10 mouse cellular contexts compared by ENCODE assay signal in the genomic region with DNA sequence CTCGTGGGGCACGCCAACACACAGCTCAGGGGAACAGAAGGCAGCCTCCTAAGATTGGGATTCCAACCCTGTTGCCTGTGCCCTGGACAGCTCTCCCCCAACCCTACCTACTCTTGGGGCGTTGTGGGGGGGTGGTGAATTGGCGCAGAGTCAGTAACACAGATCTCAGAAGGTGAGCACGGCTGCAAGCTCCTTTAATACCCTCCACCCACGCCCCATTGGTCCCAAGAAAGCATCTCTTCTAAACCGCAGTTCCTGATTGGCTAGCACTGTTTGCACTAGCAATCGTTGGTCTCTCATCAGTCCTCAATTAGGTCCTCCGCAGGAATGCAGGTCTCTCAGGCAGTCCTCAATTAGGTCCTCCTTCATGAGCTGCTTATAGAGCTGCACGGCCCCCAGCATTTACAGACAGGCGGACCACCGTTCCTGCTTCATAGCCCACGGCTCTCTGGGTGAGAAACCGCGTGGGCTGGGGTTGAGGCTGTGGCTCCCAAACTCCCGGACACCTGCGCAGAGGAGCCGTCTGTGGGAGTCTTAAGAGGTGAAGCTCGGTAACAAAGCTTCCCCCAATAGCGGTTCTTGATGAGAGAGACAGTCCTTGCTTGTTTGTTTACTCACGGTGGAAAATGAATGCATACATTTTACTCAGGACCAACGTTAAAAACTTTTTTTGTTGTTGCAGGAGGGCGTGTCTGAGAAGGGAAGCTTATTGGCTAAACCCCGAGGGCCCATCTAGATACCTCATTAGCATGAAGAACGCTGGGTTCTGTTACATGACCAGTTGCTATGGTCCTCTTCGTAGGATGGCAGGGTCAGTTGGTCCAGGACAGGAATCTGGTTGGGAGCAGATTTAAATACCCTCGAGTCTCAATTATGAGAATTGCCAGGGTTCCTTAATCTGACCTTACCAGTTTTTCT. TPM values are rescaled to one million over a fixed set of nuclear protein-coding genes. Genes with fewer than 3 reads are reported as not detected.
DNase-seq lines count a peak whose midpoint lies in the region; ATAC-seq and TF ChIP-seq lines count a peak whose summit lies in the region.
"Had no signal": no experiment of that assay in that cellular context is flagged by ENCODE, and none has a peak within 500 bp of the region (broad histone marks: within the 10 kb centered on the region; RNA-seq: fewer than 3 reads in every experiment).

No protein-coding gene starts in this region.

- H3K4me2 ChIP-seq in heart, embryonic 11.5 days = peak overlapping the region; percentile 43
- H3K4me2 ChIP-seq in hindbrain, postnatal 0 days (ENCODE audit: low read depth, low read length) = peak overlapping the region; percentile 42
- no peak overlapping the region for H3K4me2 ChIP-seq in liver, postnatal 0 days (ENCODE audit: low read depth, low read length)

- no peak for TF ChIP-seq CTCF in hindbrain, postnatal 0 days (IDR thresholded peaks at IDR 0.05; ENCODE audit: low read depth)
- TF ChIP-seq CTCF in liver, postnatal 0 days (IDR thresholded peaks at IDR 0.05; ENCODE audit: low read depth) = no peak

- 31% methylated on average over 27 of the region's 27 CpGs for WGBS in heart, embryonic 11.5 days (ENCODE audit: insufficient replicate concordance)
- WGBS in hindbrain, postnatal 0 days = 31% methylated on average over 27 of the region's 27 CpGs
- WGBS in liver, postnatal 0 days (ENCODE audit: insufficient replicate concordance) = 38% methylated on average over 27 of the region's 27 CpGs

- no peak overlapping the region; the same call in 1 of the 2 replicates for H3K4me3 ChIP-seq in heart, embryonic 11.5 days (ENCODE audit: low read depth, low read length)
- H3K4me3 ChIP-seq in hindbrain, postnatal 0 days (ENCODE audit: low read length) = peak overlapping the region; percentile 13; the same call in 1 of the 2 replicates
- H3K4me3 ChIP-seq in liver, postnatal 0 days (ENCODE audit: low read depth, low read length) = no peak overlapping the region

- H3K27me3 ChIP-seq in heart, embryonic 11.5 days (ENCODE audit: control insufficient read depth, insufficient read depth, low read length) = no peaks in the 10 kb centered on the region
- no peaks in the 10 kb centered on the region for H3K27me3 ChIP-seq in hindbrain, postnatal 0 days (ENCODE audit: insufficient read depth, low read length)
- no peaks in the 10 kb centered on the region for H3K27me3 ChIP-seq in liver, postnatal 0 days (ENCODE audit: insufficient read depth, low read length)

- peak overlapping the region; percentile 5; the same call in 1 of the 2 replicates for H3K9ac ChIP-seq in heart, embryonic 11.5 days (ENCODE audit: low read depth, low read length)
- no peak overlapping the region for H3K9ac ChIP-seq in hindbrain, postnatal 0 days (replicated peaks; ENCODE audit: low read length)
- no peak overlapping the region for H3K9ac ChIP-seq in liver, postnatal 0 days (replicated peaks)

- DNase-seq in heart, adult 11 months = no peak
- peak; percentile 75 for DNase-seq in retina, postnatal 1 day
- DNase-seq in retina, embryonic 14.5 days (ENCODE audit: low spot score) = no peak
- peak; percentile 80 for DNase-seq in hindbrain, postnatal 0 days (ENCODE audit: low spot score)
- DNase-seq in thymus, postnatal 4 days = no peak
- no peak for DNase-seq in liver, postnatal 0 days
- no peak for DNase-seq in adrenal gland, adult 8-10 months

- H3K36me3 ChIP-seq in heart, embryonic 11.5 days (ENCODE audit: control insufficient read depth, insufficient read depth, low read length) = no peaks in the 10 kb centered on the region
- no peaks in the 10 kb centered on the region for H3K36me3 ChIP-seq in hindbrain, postnatal 0 days (ENCODE audit: insufficient read depth, low read length)
- H3K36me3 ChIP-seq in liver, postnatal 0 days (replicated peaks; ENCODE audit: insufficient read depth, low read length) = no peaks in the 10 kb centered on the region

- H3K27ac ChIP-seq in heart, embryonic 11.5 days (ENCODE audit: low read depth, low read length) = no peak overlapping the region
- H3K27ac ChIP-seq in hindbrain, postnatal 0 days = no peak overlapping the region; the same call in 1 of the 2 replicates
- no peak overlapping the region for H3K27ac ChIP-seq in liver, postnatal 0 days (ENCODE audit: low read depth)
- H3K27ac ChIP-seq: macrophage had no signal

- ATAC-seq in heart, embryonic 11.5 days (replicated peaks; ENCODE audit: insufficient number of reproducible peaks, low FRiP score, low TSS enrichment) = no peak
- peak; percentile 78 for ATAC-seq in hindbrain, postnatal 0 days
- ATAC-seq in liver, postnatal 0 days = no peak

- peaks cover 2% of the 10 kb centered on the region; the same call in 1 of the 2 replicates for H3K4me1 ChIP-seq in heart, embryonic 11.5 days (ENCODE audit: control insufficient read depth, insufficient read depth, low read length)
- H3K4me1 ChIP-seq in hindbrain, postnatal 0 days (ENCODE audit: insufficient read depth, low read length) = no peaks in the 10 kb centered on the region
- no peaks in the 10 kb centered on the region for H3K4me1 ChIP-seq in liver, postnatal 0 days (ENCODE audit: insufficient read depth)

- no peak for TF ChIP-seq EP300 in liver, postnatal 0 days (IDR thresholded peaks at IDR 0.05; ENCODE audit: low read depth)

- no peaks in the 10 kb centered on the region for H3K9me3 ChIP-seq in heart, embryonic 11.5 days (replicated peaks; ENCODE audit: control insufficient read depth, low read length)
- peaks cover 1% of the 10 kb centered on the region; the same call in 1 of the 2 replicates for H3K9me3 ChIP-seq in hindbrain, postnatal 0 days (ENCODE audit: low read length)
- no peaks in the 10 kb centered on the region for H3K9me3 ChIP-seq in liver, postnatal 0 days (ENCODE audit: low read length)

RNA-seq across cellular contexts. Expression of gene St6galnac1, which starts 50.0 kb away (rescaled TPM):
- polyA plus RNA-seq in heart, embryonic 11.5 days (2014; fragmentation: Nextera tagmentation; extraction: Ambion mirVana) = not detected in 2 replicates
- not detected in 2 replicates for total RNA-seq in hindbrain, postnatal 0 days (2014; rRNA removed)
- polyA plus RNA-seq in hindbrain, postnatal 0 days (2015; fragmentation: Nextera tagmentation; extraction: Ambion mirVana) = not detected in 2 replicates
- polyA plus RNA-seq in liver, postnatal 0 days (2015; fragmentation: Nextera tagmentation; extraction: Ambion mirVana) = not detected in 2 replicates
- total RNA-seq in adrenal gland, adult 8-10 months (2022) = under 1 TPM in 3 of 4 experiments, not detected in 1; 0.17 to 0.99 (median 0.19) TPM
- polyA plus RNA-seq: frontal cortex, adult 2 months; macrophage had no signal

Comparison
In these comparisons a context has a peak if more than half of its experiments do, and no peak if none do; other contexts are left out.
1. DNase-seq: peak in retina, postnatal 1 day (single experiment) and hindbrain, postnatal 0 days (single experiment); none in heart, adult 11 months (single experiment), retina, embryonic 14.5 days (single experiment), thymus, postnatal 4 days (single experiment), liver, postnatal 0 days (single experiment) and adrenal gland, adult 8-10 months (single experiment).